Mouse (Mus musculus): Measurements from ENCODE around the gene Gm49391. TPM values are rescaled to one million over a fixed set of nuclear protein-coding genes. Genes with fewer than 3 reads are reported as not detected.
A peak's percentile ranks its signal among the peaks of the same experiment; 100 is the strongest.
"Not testable (repeated sequence)": the region's sequence is repeated elsewhere in the genome, so short reads cannot be mapped to it uniquely, and the experiment has no call there.

The Gm49391 gene
- 1.4 and 2.1 TPM in 2 replicates for polyA plus RNA-seq (2012; rRNA removed)

GRCm38 (mm10) chr13:60936500-60936901 lies at the start of gene Gm49391, which contains the start of gene Ctla2a:
Gene Gm49391, minus strand, starts transcription at chr13:60936571.
Gene Ctla2a, minus strand, starts transcription at chr13:60936625.
- no peaks in the 10 kb centered on the region for H3K27me3 ChIP-seq (replicated peaks; ENCODE audit: control insufficient read depth, insufficient read depth, low read length)
- no peaks in the 10 kb centered on the region for H3K36me3 ChIP-seq (ENCODE audit: control insufficient read depth, insufficient read depth, low read length)
- no peak for TF ChIP-seq CTCF (conservative IDR thresholded peaks at IDR 0.05; ENCODE audit: insufficient read depth, insufficient read length, low read depth, low read length)
- H3K4me3 ChIP-seq (ENCODE audit: insufficient read depth, low read depth, low read length), result no peak within 1 kb of the TSS
- 59% methylated on average over 5 of the region's 5 CpGs for WGBS
- H3K27ac ChIP-seq (ENCODE audit: insufficient read depth, low read depth, low read length), result 0 out of 2 replicates have a peak within 1 kb of the TSS, but pooled peaks have one; percentile 20
- H3K4me1 ChIP-seq (ENCODE audit: control insufficient read depth, insufficient read depth, low read length), result no peaks in the 10 kb centered on the region
- DNase-seq, result peak; percentile 86

- 76% methylated on average over 4 of the region's 4 CpGs for WGBS
- not testable (repeated sequence) for H3K27ac ChIP-seq (ENCODE audit: insufficient read depth, low read depth, low read length); H3K4me1 ChIP-seq (ENCODE audit: control insufficient read depth, insufficient read depth, low read length); H3K4me3 ChIP-seq (ENCODE audit: insufficient read depth, low read depth, low read length); H3K27me3 ChIP-seq (replicated peaks; ENCODE audit: control insufficient read depth, insufficient read depth, low read length); H3K36me3 ChIP-seq (ENCODE audit: control insufficient read depth, insufficient read depth, low read length); DNase-seq
These were observed 35.9 kb upstream of the Gm49391 start for GRCm38 (mm10) chr13:60972319-60972718.

GRCm38 (mm10) chr13:60963985-60964384 lies 27.6 kb upstream of the Gm49391 start:
- not testable (repeated sequence) for H3K27ac ChIP-seq (ENCODE audit: insufficient read depth, low read depth, low read length); H3K36me3 ChIP-seq (ENCODE audit: control insufficient read depth, insufficient read depth, low read length); H3K4me1 ChIP-seq (ENCODE audit: control insufficient read depth, insufficient read depth, low read length); H3K27me3 ChIP-seq (replicated peaks; ENCODE audit: control insufficient read depth, insufficient read depth, low read length); H3K4me3 ChIP-seq (ENCODE audit: insufficient read depth, low read depth, low read length)
- DNase-seq, result peak; percentile 9
- 24% methylated on average over 5 of the region's 5 CpGs for WGBS

GRCm38 (mm10) chr13:60961706-60962105 lies 25.3 kb upstream of the Gm49391 start:
- DNase-seq, result no peak
- TF ChIP-seq POLR2A (IDR thresholded peaks at IDR 0.05; ENCODE audit: low read depth, low read length), result no peak
- no peak for TF ChIP-seq CTCF (conservative IDR thresholded peaks at IDR 0.05; ENCODE audit: insufficient read depth, insufficient read length, low read depth, low read length)
- H3K27ac ChIP-seq (ENCODE audit: insufficient read depth, low read depth, low read length), result no peak overlapping the region
- WGBS, result 64% methylated on average over 5 of the region's 5 CpGs
- no peak overlapping the region for H3K4me3 ChIP-seq (ENCODE audit: insufficient read depth, low read depth, low read length)
- no peaks in the 10 kb centered on the region for H3K4me1 ChIP-seq (ENCODE audit: control insufficient read depth, insufficient read depth, low read length)
- no peaks in the 10 kb centered on the region for H3K36me3 ChIP-seq (ENCODE audit: control insufficient read depth, insufficient read depth, low read length)
- H3K27me3 ChIP-seq (replicated peaks; ENCODE audit: control insufficient read depth, insufficient read depth, low read length), result no peaks in the 10 kb centered on the region

GRCm38 (mm10) chr13:60941884-60942283 lies 5.5 kb upstream of the Gm49391 start, which contains the start of gene Tpbpa:
Gene Tpbpa, minus strand, starts transcription at chr13:60941984.
- not testable (repeated sequence) for DNase-seq; H3K36me3 ChIP-seq (ENCODE audit: control insufficient read depth, insufficient read depth, low read length); H3K4me1 ChIP-seq (ENCODE audit: control insufficient read depth, insufficient read depth, low read length); H3K27me3 ChIP-seq (replicated peaks; ENCODE audit: control insufficient read depth, insufficient read depth, low read length); H3K4me3 ChIP-seq (ENCODE audit: insufficient read depth, low read depth, low read length); H3K27ac ChIP-seq (ENCODE audit: insufficient read depth, low read depth, low read length)
- 83% methylated on average over 3 of the region's 3 CpGs for WGBS

GRCm38 (mm10) chr13:60935490-60935889 lies 881 bp downstream of the Gm49391 start, which contains the start of gene Gm49393:
Gene Gm49393, minus strand, starts transcription at chr13:60935590.
- not testable (repeated sequence) for H3K4me3 ChIP-seq (ENCODE audit: insufficient read depth, low read depth, low read length); H3K27ac ChIP-seq (ENCODE audit: insufficient read depth, low read depth, low read length); DNase-seq; H3K36me3 ChIP-seq (ENCODE audit: control insufficient read depth, insufficient read depth, low read length); H3K27me3 ChIP-seq (replicated peaks; ENCODE audit: control insufficient read depth, insufficient read depth, low read length); H3K4me1 ChIP-seq (ENCODE audit: control insufficient read depth, insufficient read depth, low read length)
- WGBS, result 74% methylated on average over 2 of the region's 2 CpGs

- H3K36me3 ChIP-seq (ENCODE audit: control insufficient read depth, insufficient read depth, low read length); H3K27ac ChIP-seq (ENCODE audit: insufficient read depth, low read depth, low read length); DNase-seq; H3K4me3 ChIP-seq (ENCODE audit: insufficient read depth, low read depth, low read length); H3K4me1 ChIP-seq (ENCODE audit: control insufficient read depth, insufficient read depth, low read length); H3K27me3 ChIP-seq (replicated peaks; ENCODE audit: control insufficient read depth, insufficient read depth, low read length): not testable (repeated sequence)
- WGBS, result 86% methylated on average over 2 of the region's 2 CpGs
These were observed 31.6 kb downstream of the Gm49391 start, which contains the start of gene Tpbpb for GRCm38 (mm10) chr13:60904780-60905179. Gene Tpbpb, minus strand, starts transcription at chr13:60904880.

- Histone ChIP-seq H3K4me1 (ENCODE audit: control insufficient read depth, insufficient read depth, low read length) (no peaks in the 10 kb centered on the region), H3K4me3 (ENCODE audit: insufficient read depth, low read depth, low read length) (no peak within 1 kb of the TSS), H3K36me3 (ENCODE audit: control insufficient read depth, insufficient read depth, low read length) (no peaks in the 10 kb centered on the region), H3K27me3 (replicated peaks; ENCODE audit: control insufficient read depth, insufficient read depth, low read length) (no peaks in the 10 kb centered on the region), H3K27ac (ENCODE audit: insufficient read depth, low read depth, low read length) (peak within 1 kb of the TSS; percentile 70)
- TF ChIP-seq CTCF (conservative IDR thresholded peaks at IDR 0.05; ENCODE audit: insufficient read depth, insufficient read length, low read depth, low read length) (no peak), POLR2A (IDR thresholded peaks at IDR 0.05; ENCODE audit: low read depth, low read length) (no peak)
- peak; percentile 84 for DNase-seq
- 56% methylated on average over 3 of the region's 3 CpGs for WGBS
These were observed 39.0 kb downstream of the Gm49391 start, which contains the start of gene Ctla2b for GRCm38 (mm10) chr13:60897328-60897727. Gene Ctla2b, minus strand, starts transcription at chr13:60897447.

- not testable (repeated sequence) for H3K4me3 ChIP-seq (ENCODE audit: insufficient read depth, low read depth, low read length); H3K36me3 ChIP-seq (ENCODE audit: control insufficient read depth, insufficient read depth, low read length); H3K27me3 ChIP-seq (replicated peaks; ENCODE audit: control insufficient read depth, insufficient read depth, low read length); DNase-seq; H3K4me1 ChIP-seq (ENCODE audit: control insufficient read depth, insufficient read depth, low read length)
- WGBS, result 89% methylated on average over 8 of the region's 8 CpGs
- H3K27ac ChIP-seq (ENCODE audit: insufficient read depth, low read depth, low read length), result peak within 1 kb of the TSS; percentile 70
These were observed 39.6 kb downstream of the Gm49391 start, which contains the start of gene Gm49392 for GRCm38 (mm10) chr13:60896794-60897193. Gene Gm49392, minus strand, starts transcription at chr13:60896894.

Measured in kidney, adult 2 months (tissue).